Mouse (Mus musculus) kidney, postnatal 0 days (tissue): ENCODE data around the gene Palm2. TPM values are rescaled to one million over a fixed set of nuclear protein-coding genes. Genes with fewer than 3 reads are reported as not detected.

Source experiments
- ATAC-seq: fragments of 200-750 bp; cut with Nextera tagmentation; replicated peaks from 2 replicates; pipeline ENCODE4 v1.8.0; 2017; ENCODE audit warnings: low read depth, moderate number of reproducible peaks, moderate TSS enrichment, moderate library complexity; ENCODE audit not compliant: low FRiP score
- DNase-seq: peaks from one replicate; pipeline ENCODE4 v3.0.0-alpha.2; 2016; ENCODE audit warnings: low spot score
- H3K27ac ChIP-seq: fragments of 300-500 bp; sonication (generic); 2 replicates; pipeline ENCODE4 v1.5.1; 2014; ENCODE audit warnings: mild to moderate bottlenecking
- H3K27me3 ChIP-seq: fragments of 300-500 bp; sonication (generic); 2 replicates; pipeline ENCODE4 v1.6.1; 2014; ENCODE audit warnings: low read length, mixed read lengths; ENCODE audit not compliant: insufficient read depth
- H3K36me3 ChIP-seq: fragments of 300-500 bp; sonication (generic); 2 replicates; pipeline ENCODE4 v1.6.1; 2014; ENCODE audit warnings: low read length, mixed read lengths; ENCODE audit not compliant: insufficient read depth
- H3K4me1 ChIP-seq: fragments of 300-500 bp; sonication (generic); replicated peaks from 2 replicates; pipeline ENCODE4 v1.6.1; 2014; ENCODE audit warnings: antibody characterized with exemption, low read length, mixed read lengths; ENCODE audit not compliant: insufficient read depth
- H3K4me2 ChIP-seq: fragments of 300-500 bp; sonication (generic); 2 replicates; pipeline ENCODE4 v1.6.1; 2014; ENCODE audit warnings: mild to moderate bottlenecking, low read length, moderate library complexity, mixed read lengths
- H3K4me3 ChIP-seq: fragments of 300-500 bp; sonication (generic); replicated peaks from 2 replicates; pipeline ENCODE4 v1.5.1; 2014; ENCODE audit warnings: low read depth, low read length
- H3K9ac ChIP-seq: fragments of 300-500 bp; sonication (generic); 2 replicates; pipeline ENCODE4 v1.6.1; 2014; ENCODE audit warnings: low read depth, low read length
- H3K9me3 ChIP-seq: fragments of 300-500 bp; sonication (generic); replicated peaks from 2 replicates; pipeline ENCODE4 v1.6.1; 2016; ENCODE audit warnings: low read length, inconsistent platforms, mixed read lengths
- CTCF ChIP-seq: IDR thresholded peaks from 2 replicates; pipeline ENCODE4 v1.5.1; 2016; ENCODE audit warnings: antibody characterized with exemption, low read depth, mild to moderate bottlenecking, moderate library complexity
- WGBS: fragments of 180-500 bp; shearing (Covaris S2); extraction: QIAGEN DNeasy Blood & Tissue Kit; methylation state at CpG from one replicate; pipeline ENCODE4 v1.1.7; 2014; 5-methylcytosine and 5-hydroxymethylcytosine counted together
- polyA plus RNA-seq: library from polyadenylated mRNA; unstranded; fragments of >200 nt; fragmentation: Nextera tagmentation; extraction: Ambion mirVana; gene quantifications from 2 replicates; pipeline ENCODE4 v1.2.1, GENCODE M21; 2015

Palm2 gene
- polyA plus RNA-seq, 1 experiment from 2014 or later: 0.54 TPM

GRCm38 (mm10) chr4:57614686-57615085 lies 180.6 kb downstream of the Palm2 start:
- H3K4me1 ChIP-seq: no peaks in the 10 kb centered on the region
- DNase-seq: no peak
- no peak overlapping the region for H3K27ac ChIP-seq
- no peak overlapping the region for H3K4me3 ChIP-seq
- WGBS: 90% methylated on average over 4 of the region's 4 CpGs
- H3K36me3 ChIP-seq: no peaks in the 10 kb centered on the region
- ATAC-seq: no peak
- H3K9ac ChIP-seq: no peak overlapping the region
- no peak overlapping the region for H3K4me2 ChIP-seq
- no peaks in the 10 kb centered on the region for H3K9me3 ChIP-seq
- no peaks in the 10 kb centered on the region for H3K27me3 ChIP-seq
- TF ChIP-seq CTCF: no peak

GRCm38 (mm10) chr4:57618743-57619142 lies 184.7 kb downstream of the Palm2 start:
- no peaks in the 10 kb centered on the region for H3K36me3 ChIP-seq
- no peak overlapping the region for H3K4me3 ChIP-seq
- no peak for DNase-seq
- H3K27me3 ChIP-seq: no peaks in the 10 kb centered on the region
- no peak overlapping the region for H3K27ac ChIP-seq
- 88% methylated on average over 6 of the region's 6 CpGs for WGBS
- no peak overlapping the region for H3K9ac ChIP-seq
- H3K4me1 ChIP-seq: no peaks in the 10 kb centered on the region
- H3K4me2 ChIP-seq: no peak overlapping the region
- no peak for ATAC-seq
- no peaks in the 10 kb centered on the region for H3K9me3 ChIP-seq
- no peak for TF ChIP-seq CTCF

- 79% methylated on average over 7 of the region's 7 CpGs for WGBS
- Histone ChIP-seq H3K27ac (no peak overlapping the region), H3K9ac (no peak overlapping the region), H3K27me3 (no peaks in the 10 kb centered on the region), H3K9me3 (no peaks in the 10 kb centered on the region), H3K4me1 (no peaks in the 10 kb centered on the region), H3K36me3 (no peaks in the 10 kb centered on the region), H3K4me3 (no peak overlapping the region), H3K4me2 (no peak overlapping the region)
- no peak for TF ChIP-seq CTCF
- ATAC-seq (no peak), DNase-seq (no peak)
Measured at GRCm38 (mm10) chr4:57622816-57623215, 188.8 kb downstream of the Palm2 start.

- H3K4me2 ChIP-seq: no peak overlapping the region
- no peak overlapping the region for H3K9ac ChIP-seq
- no peak overlapping the region for H3K4me3 ChIP-seq
- no peak for TF ChIP-seq CTCF
- no peaks in the 10 kb centered on the region for H3K4me1 ChIP-seq
- ATAC-seq (no peak), DNase-seq (no peak)
- no peak overlapping the region for H3K27ac ChIP-seq
- no peaks in the 10 kb centered on the region for H3K36me3 ChIP-seq
- no peaks in the 10 kb centered on the region for H3K9me3 ChIP-seq
- no peaks in the 10 kb centered on the region for H3K27me3 ChIP-seq
- 79% methylated on average over 2 of the region's 2 CpGs for WGBS
Measured at GRCm38 (mm10) chr4:57624819-57625218, 190.8 kb downstream of the Palm2 start.

DNA sequence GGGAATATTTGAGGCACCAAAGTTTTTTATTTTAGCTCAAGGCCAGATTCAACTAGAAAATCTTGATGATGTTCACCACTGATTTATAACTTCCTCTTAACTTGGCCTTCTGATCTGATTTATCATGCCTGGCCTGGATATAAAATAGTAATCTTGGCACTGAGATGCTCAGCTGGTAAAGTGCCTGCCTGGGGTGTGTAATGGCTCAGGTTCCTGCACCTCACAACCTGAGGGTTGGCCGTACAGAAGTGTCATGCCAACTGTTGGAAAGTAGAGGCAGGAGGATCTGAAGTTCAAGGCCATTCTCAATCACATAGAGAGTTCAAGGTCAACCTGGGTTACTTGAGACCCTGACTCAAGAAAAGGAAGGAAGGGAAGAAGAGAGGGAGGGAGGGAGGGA lies 191.3 kb downstream of the Palm2 start:
- ATAC-seq (no peak), DNase-seq (no peak)
- H3K36me3 ChIP-seq: no peaks in the 10 kb centered on the region
- H3K4me1 ChIP-seq: no peaks in the 10 kb centered on the region
- no peak for TF ChIP-seq CTCF
- H3K4me2 ChIP-seq: no peak overlapping the region
- H3K27ac ChIP-seq: no peak overlapping the region
- no peak overlapping the region for H3K9ac ChIP-seq
- 70% methylated on average over 1 of the region's 1 CpGs for WGBS
- no peaks in the 10 kb centered on the region for H3K27me3 ChIP-seq
- H3K9me3 ChIP-seq: no peaks in the 10 kb centered on the region
- no peak overlapping the region for H3K4me3 ChIP-seq

DNA sequence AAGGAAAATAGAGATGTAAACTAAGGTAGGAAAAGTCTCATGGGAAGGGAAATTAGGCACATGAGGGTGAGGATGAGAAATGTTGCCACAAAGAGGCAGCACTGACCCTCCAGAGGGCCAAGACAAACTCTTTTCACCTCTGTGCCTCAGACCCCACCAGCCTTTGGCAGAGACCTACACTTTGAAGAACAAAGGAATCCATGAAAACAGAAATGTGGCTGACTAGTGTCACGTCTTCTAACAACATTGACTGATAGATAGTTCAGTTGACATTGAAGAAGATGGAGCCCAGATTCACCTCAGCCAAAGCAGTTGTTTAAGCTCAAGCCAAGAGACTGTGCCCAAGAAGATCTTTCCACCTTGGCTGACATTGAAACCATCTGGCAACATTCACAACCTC lies 191.7 kb downstream of the Palm2 start:
- no peak for TF ChIP-seq CTCF
- Histone ChIP-seq H3K27me3 (no peaks in the 10 kb centered on the region), H3K9me3 (no peaks in the 10 kb centered on the region), H3K4me2 (no peak overlapping the region), H3K9ac (no peak overlapping the region), H3K36me3 (no peaks in the 10 kb centered on the region), H3K4me1 (no peaks in the 10 kb centered on the region), H3K4me3 (no peak overlapping the region), H3K27ac (no peak overlapping the region)
- WGBS: 81% methylated on average over 1 of the region's 1 CpGs
- no peak for DNase-seq
- ATAC-seq: no peak

- H3K9me3 ChIP-seq: no peaks in the 10 kb centered on the region
- no peak overlapping the region for H3K4me2 ChIP-seq
- no peak overlapping the region for H3K27ac ChIP-seq
- DNase-seq (no peak), ATAC-seq (no peak)
- H3K4me1 ChIP-seq: no peaks in the 10 kb centered on the region
- no peak overlapping the region for H3K9ac ChIP-seq
- no peak for TF ChIP-seq CTCF
- H3K4me3 ChIP-seq: no peak overlapping the region
- 95% methylated on average over 5 of the region's 5 CpGs for WGBS
- H3K36me3 ChIP-seq: no peaks in the 10 kb centered on the region
- no peaks in the 10 kb centered on the region for H3K27me3 ChIP-seq
Measured at GRCm38 (mm10) chr4:57626921-57627320, 192.9 kb downstream of the Palm2 start.
